Mouse (Mus musculus): ENCODE measurements around the gene Palm.

DNA sequence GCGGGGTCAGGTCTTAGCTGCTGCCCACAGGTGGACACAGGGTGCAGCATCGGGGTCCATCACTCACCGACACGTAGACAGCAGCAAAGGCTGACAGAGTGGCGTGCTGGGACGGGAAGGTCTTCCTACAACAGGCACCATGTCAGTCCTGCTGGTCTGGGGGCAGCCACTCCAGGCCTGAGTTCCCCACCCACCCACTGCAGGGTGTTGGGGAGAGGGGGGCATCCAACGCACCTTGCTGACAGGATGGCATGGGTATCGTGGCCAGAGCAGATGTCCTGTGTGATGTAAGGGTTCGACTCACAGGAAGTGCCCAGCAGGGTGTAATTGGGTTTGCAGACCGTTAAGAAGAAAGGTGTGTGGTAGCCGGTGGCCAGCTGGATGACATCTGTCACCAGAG lies 73.2 kb downstream of the Palm start:
- TF ChIP-seq POLR2A (IDR thresholded peaks at IDR 0.05; ENCODE audit: borderline replicate concordance, extremely low read depth, low read depth, low read length) (no peak), CTCF (IDR thresholded peaks at IDR 0.05; ENCODE audit: insufficient read depth, low read length) (no peak)
